Mouse (Mus musculus): ENCODE results near the gene Foxd3. TPM values are rescaled to one million over a fixed set of nuclear protein-coding genes. Genes with fewer than 3 reads are reported as not detected.

Foxd3 gene
- polyA plus RNA-seq, 1 experiment: 1.1 TPM

DNA sequence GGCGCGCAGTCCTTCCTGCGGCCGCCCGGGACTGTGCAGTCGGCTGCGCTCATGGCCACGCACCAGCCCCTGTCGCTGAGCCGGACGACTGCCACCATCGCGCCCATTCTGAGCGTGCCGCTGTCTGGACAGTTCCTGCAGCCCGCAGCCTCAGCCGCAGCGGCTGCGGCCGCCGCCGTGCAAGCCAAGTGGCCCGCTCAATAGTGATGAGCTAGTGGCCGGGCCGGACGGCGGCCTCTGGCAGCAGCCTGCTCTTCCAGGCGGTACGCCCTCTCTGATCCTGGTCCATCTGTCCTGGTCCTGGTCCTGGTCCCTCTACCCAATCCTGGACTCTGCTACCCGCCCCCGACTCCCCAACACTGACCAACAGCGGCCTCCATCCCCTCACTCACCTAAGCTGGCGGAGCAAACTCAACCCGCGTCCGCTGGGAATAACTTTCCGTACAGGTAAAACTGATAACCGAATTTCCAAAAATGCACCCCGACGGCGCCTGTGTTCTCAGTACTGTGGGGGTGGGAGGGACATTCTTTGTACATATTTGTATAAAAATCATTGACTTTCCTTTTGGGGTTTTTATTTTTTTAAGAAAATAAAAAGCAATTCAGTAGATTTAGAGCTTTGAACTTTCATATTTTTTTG lies 1.9 kb downstream of the Foxd3 start:
- no peak overlapping the region for H3K27ac ChIP-seq (ENCODE audit: insufficient read depth, low read depth, low read length)
- peak overlapping the region; percentile 27 for H3K4me3 ChIP-seq (ENCODE audit: low read depth, low read length)
- TF ChIP-seq CTCF (IDR thresholded peaks at IDR 0.05; ENCODE audit: extremely low read depth, insufficient read length, insufficient replicate concordance, low read depth, low read length): no peak
- no peak for TF ChIP-seq POLR2A (IDR thresholded peaks at IDR 0.05; ENCODE audit: low read depth, low read length)
- peaks cover 87% of the 10 kb centered on the region for H3K27me3 ChIP-seq (ENCODE audit: control insufficient read depth, insufficient read depth, low read length)
- no peaks in the 10 kb centered on the region for H3K36me3 ChIP-seq (ENCODE audit: control insufficient read depth, insufficient read depth, low read length)
- H3K4me1 ChIP-seq (ENCODE audit: control insufficient read depth, insufficient read depth, insufficient read length, low read length): peaks cover 17% of the 10 kb centered on the region
- 4% methylated on average over 41 of the region's 41 CpGs for WGBS

DNA sequence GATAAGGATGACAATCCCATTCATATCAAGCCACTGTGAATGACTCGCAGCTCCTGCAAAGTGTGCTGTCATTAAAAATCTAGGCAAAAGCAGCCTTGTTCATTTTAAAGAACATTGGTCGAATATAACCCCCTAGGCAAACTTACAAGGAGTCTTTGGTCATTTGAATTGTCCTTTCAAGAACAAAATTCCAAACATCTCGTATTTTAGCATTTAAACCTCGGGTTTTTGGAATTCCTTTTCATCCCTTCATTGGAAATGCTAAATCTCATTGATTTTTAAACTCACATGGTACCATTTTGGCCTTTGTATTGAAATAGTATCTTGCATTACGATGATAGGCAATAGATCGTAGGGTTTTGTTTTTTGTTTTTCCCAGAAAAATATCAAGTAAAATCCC lies 2.8 kb downstream of the Foxd3 start:
- WGBS: 20% methylated on average over 6 of the region's 6 CpGs
- Histone ChIP-seq H3K4me3 (ENCODE audit: low read depth, low read length) (no peak overlapping the region), H3K27me3 (ENCODE audit: control insufficient read depth, insufficient read depth, low read length) (peaks cover 78% of the 10 kb centered on the region)

DNA sequence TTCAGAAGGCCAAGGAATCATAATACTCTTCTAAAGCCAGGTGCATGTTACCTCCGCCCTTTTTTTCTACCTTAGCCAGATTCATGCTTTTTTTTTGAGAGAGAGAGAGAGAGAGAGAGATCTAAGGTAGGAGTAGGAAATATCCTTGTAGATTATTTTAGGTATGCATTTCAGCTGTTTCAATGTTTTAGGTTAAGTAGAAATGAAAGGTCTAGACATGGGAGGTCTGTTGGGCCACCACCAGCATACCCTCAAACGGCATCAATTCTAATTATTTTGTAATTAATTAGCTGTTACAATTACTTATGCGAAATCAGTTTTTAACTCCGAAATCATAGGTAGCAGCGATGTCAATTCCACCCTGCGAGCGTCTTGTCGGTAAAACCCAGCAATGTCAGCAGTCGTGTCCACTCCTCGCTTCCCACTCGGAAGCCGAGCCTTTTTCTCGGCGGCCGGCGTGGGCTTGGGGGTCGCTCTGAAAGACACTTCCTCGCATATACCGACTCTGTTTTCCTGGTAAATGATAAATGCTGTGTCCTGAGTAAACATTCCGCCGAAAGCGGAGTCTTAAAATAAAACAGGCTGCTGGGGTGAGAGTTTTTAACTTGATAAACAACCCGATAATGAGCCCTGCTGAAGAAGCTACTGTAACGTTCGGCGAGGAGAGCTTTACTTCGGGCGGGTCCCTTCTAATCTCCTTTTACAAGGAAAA lies 3.4 kb downstream of the Foxd3 start:
- Histone ChIP-seq H3K4me3 (ENCODE audit: low read depth, low read length) (no peak overlapping the region), H3K27me3 (ENCODE audit: control insufficient read depth, insufficient read depth, low read length) (peaks cover 72% of the 10 kb centered on the region), H3K27ac (ENCODE audit: insufficient read depth, low read depth, low read length) (no peak overlapping the region), H3K4me1 (ENCODE audit: control insufficient read depth, insufficient read depth, insufficient read length, low read length) (peaks cover 17% of the 10 kb centered on the region), H3K36me3 (ENCODE audit: control insufficient read depth, insufficient read depth, low read length) (no peaks in the 10 kb centered on the region)
- TF ChIP-seq POLR2A (IDR thresholded peaks at IDR 0.05; ENCODE audit: low read depth, low read length): no peak
- no peak for TF ChIP-seq CTCF (IDR thresholded peaks at IDR 0.05; ENCODE audit: extremely low read depth, insufficient read length, insufficient replicate concordance, low read depth, low read length)
- WGBS: 7% methylated on average over 28 of the region's 28 CpGs

More for the DNA sequence above, 2.8 kb downstream of the Foxd3 start:
- Histone ChIP-seq H3K27ac (ENCODE audit: insufficient read depth, low read depth, low read length) (no peak overlapping the region), H3K36me3 (ENCODE audit: control insufficient read depth, insufficient read depth, low read length) (no peaks in the 10 kb centered on the region), H3K4me1 (ENCODE audit: control insufficient read depth, insufficient read depth, insufficient read length, low read length) (peaks cover 17% of the 10 kb centered on the region)
- TF ChIP-seq POLR2A (IDR thresholded peaks at IDR 0.05; ENCODE audit: low read depth, low read length) (no peak), CTCF (IDR thresholded peaks at IDR 0.05; ENCODE audit: extremely low read depth, insufficient read length, insufficient replicate concordance, low read depth, low read length) (no peak)

DNA sequence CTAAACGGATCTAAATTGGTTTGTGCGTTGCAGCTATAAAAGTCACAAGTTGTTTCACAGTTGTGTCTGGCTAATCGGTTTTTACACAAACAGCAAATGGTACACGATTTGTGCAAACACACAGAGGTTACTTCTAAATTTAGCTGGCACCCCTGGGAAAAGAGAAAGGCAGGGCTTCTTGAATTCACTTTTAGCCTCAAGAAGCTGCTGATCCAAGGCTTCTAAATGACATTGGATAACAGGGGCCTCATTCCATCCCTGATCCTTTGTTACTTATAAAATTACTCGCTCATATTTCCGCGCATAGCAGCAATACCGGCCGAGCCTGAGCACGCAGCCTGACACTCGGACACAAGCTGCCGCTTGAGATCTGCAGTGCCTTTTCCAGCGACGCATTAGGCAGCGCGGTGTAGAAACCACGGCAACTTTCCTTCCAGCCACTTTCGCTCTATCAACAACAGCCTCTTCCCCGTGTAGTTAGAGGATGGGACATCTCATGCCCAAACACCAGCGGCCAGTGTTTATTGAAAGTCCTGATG lies 4.0 kb downstream of the Foxd3 start:
- H3K27ac ChIP-seq (ENCODE audit: insufficient read depth, low read depth, low read length): no peak overlapping the region
- H3K4me1 ChIP-seq (ENCODE audit: control insufficient read depth, insufficient read depth, insufficient read length, low read length): peaks cover 17% of the 10 kb centered on the region
- TF ChIP-seq POLR2A (IDR thresholded peaks at IDR 0.05; ENCODE audit: low read depth, low read length) (no peak), CTCF (IDR thresholded peaks at IDR 0.05; ENCODE audit: extremely low read depth, insufficient read length, insufficient replicate concordance, low read depth, low read length) (no peak)
- H3K4me3 ChIP-seq (ENCODE audit: low read depth, low read length): no peak overlapping the region
- peaks cover 65% of the 10 kb centered on the region for H3K27me3 ChIP-seq (ENCODE audit: control insufficient read depth, insufficient read depth, low read length)
- 4% methylated on average over 20 of the region's 20 CpGs for WGBS
- no peaks in the 10 kb centered on the region for H3K36me3 ChIP-seq (ENCODE audit: control insufficient read depth, insufficient read depth, low read length)

DNA sequence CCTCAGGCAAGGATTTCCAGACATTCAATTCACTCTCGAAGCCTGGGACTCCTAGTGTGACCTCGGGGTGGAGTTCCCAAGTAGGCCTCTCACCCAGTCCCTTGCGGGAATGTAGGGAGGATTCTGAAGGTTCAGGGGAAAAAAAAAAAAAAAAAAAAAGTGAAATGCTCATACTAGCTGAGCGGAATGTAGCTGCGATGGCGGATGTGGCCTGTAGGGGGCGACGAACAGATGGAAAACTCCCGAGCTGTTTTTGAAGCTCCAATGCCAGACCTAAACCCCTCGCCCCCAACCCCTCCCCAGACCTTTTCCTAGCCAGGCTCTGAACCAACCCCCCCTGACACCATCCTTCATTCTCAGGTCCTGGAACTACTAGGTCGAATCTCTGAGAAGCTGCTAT lies 4.9 kb downstream of the Foxd3 start:
- Histone ChIP-seq H3K4me1 (ENCODE audit: control insufficient read depth, insufficient read depth, insufficient read length, low read length) (peaks cover 13% of the 10 kb centered on the region), H3K36me3 (ENCODE audit: control insufficient read depth, insufficient read depth, low read length) (no peaks in the 10 kb centered on the region), H3K4me3 (ENCODE audit: low read depth, low read length) (no peak overlapping the region), H3K27ac (ENCODE audit: insufficient read depth, low read depth, low read length) (no peak overlapping the region), H3K27me3 (ENCODE audit: control insufficient read depth, insufficient read depth, low read length) (peaks cover 58% of the 10 kb centered on the region)
- TF ChIP-seq CTCF (IDR thresholded peaks at IDR 0.05; ENCODE audit: extremely low read depth, insufficient read length, insufficient replicate concordance, low read depth, low read length): peak; percentile 79; the same call in 1 of the 2 replicates
- TF ChIP-seq POLR2A (IDR thresholded peaks at IDR 0.05; ENCODE audit: low read depth, low read length): no peak
- WGBS: 1% methylated on average over 11 of the region's 11 CpGs

DNA sequence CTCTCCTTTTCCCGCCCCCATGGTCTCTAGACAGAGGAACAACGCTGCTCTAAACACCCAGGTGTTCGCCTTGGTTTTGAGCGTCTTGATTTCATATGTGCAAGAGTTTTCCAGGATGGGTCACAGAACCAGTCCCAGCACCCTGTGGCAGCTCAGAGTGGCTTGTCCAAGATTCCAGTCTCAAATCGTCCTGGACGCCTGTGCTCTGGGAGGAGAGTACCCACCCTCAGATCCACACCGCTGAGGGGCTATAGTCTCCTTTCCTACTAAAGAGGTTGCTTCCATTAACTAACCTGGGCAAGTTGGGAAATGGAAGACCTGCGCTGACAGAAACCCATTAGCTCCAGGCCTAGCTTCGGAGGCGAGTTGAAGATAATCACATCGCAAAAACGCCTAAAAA lies 5.9 kb downstream of the Foxd3 start:
- H3K36me3 ChIP-seq (ENCODE audit: control insufficient read depth, insufficient read depth, low read length): no peaks in the 10 kb centered on the region
- WGBS: 14% methylated on average over 12 of the region's 12 CpGs
- TF ChIP-seq POLR2A (IDR thresholded peaks at IDR 0.05; ENCODE audit: low read depth, low read length): no peak
- TF ChIP-seq CTCF (IDR thresholded peaks at IDR 0.05; ENCODE audit: extremely low read depth, insufficient read length, insufficient replicate concordance, low read depth, low read length): no peak
- no peak overlapping the region for H3K27ac ChIP-seq (ENCODE audit: insufficient read depth, low read depth, low read length)
- peaks cover 6% of the 10 kb centered on the region; the same call in 1 of the 2 replicates for H3K4me1 ChIP-seq (ENCODE audit: control insufficient read depth, insufficient read depth, insufficient read length, low read length)
- peaks cover 48% of the 10 kb centered on the region for H3K27me3 ChIP-seq (ENCODE audit: control insufficient read depth, insufficient read depth, low read length)
- no peak overlapping the region for H3K4me3 ChIP-seq (ENCODE audit: low read depth, low read length)

DNA sequence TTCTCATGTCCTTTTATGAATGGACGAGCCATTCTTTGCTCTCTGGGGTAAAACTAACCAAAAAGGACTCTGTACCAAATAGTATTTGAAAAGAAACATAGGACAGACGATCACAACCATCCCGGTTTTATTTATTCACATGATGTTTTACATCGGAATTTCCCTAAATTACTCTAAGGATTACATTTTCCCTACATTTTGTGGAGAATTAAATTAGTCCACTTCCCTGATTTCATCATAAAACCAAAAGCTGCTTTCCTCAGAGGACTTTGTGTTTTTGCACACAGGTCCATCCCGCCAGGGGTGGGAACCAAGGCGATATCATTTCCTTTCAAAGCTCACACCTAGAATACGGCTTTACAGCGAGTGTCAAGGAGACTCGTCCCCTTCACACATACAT lies 6.3 kb downstream of the Foxd3 start:
- WGBS: 15% methylated on average over 9 of the region's 9 CpGs
- Histone ChIP-seq H3K4me3 (ENCODE audit: low read depth, low read length) (no peak overlapping the region), H3K27me3 (ENCODE audit: control insufficient read depth, insufficient read depth, low read length) (peaks cover 43% of the 10 kb centered on the region), H3K4me1 (ENCODE audit: control insufficient read depth, insufficient read depth, insufficient read length, low read length) (peaks cover 2% of the 10 kb centered on the region; the same call in 1 of the 2 replicates), H3K36me3 (ENCODE audit: control insufficient read depth, insufficient read depth, low read length) (no peaks in the 10 kb centered on the region), H3K27ac (ENCODE audit: insufficient read depth, low read depth, low read length) (no peak overlapping the region)
- TF ChIP-seq POLR2A (IDR thresholded peaks at IDR 0.05; ENCODE audit: low read depth, low read length) (no peak), CTCF (IDR thresholded peaks at IDR 0.05; ENCODE audit: extremely low read depth, insufficient read length, insufficient replicate concordance, low read depth, low read length) (no peak)

Data from small intestine, adult 2 months (tissue).